Mouse (Mus musculus) liver, embryonic 11.5 days (tissue): ENCODE measurements around the gene Cwc25. TPM values are rescaled to one million over a fixed set of nuclear protein-coding genes. Genes with fewer than 3 reads are reported as not detected.

Source experiments
- ATAC-seq: fragments of 200-750 bp; cut with Nextera tagmentation; replicated peaks from 2 replicates; pipeline ENCODE4 v1.8.0; 2017; ENCODE audit warnings: moderate number of reproducible peaks, mild to moderate bottlenecking, moderate TSS enrichment, moderate library complexity; ENCODE audit not compliant: low FRiP score
- DNase-seq: peaks from one replicate; pipeline ENCODE4 v3.0.0-alpha.2; 2017; ENCODE audit warnings: low spot score
- H3K27ac ChIP-seq: fragments of 300-500 bp; sonication (generic); 2 replicates; pipeline ENCODE4 v1.5.1; 2014; ENCODE audit warnings: mild to moderate bottlenecking, low read depth, low read length, control low read depth
- H3K27me3 ChIP-seq: fragments of 300-500 bp; sonication (generic); replicated peaks from 2 replicates; pipeline ENCODE4 v1.6.1; 2014; ENCODE audit warnings: low read length, mixed read lengths; ENCODE audit not compliant: control insufficient read depth, insufficient read depth
- H3K36me3 ChIP-seq: fragments of 300-500 bp; sonication (generic); 2 replicates; pipeline ENCODE4 v1.6.1; 2014; ENCODE audit warnings: mild to moderate bottlenecking, low read length, moderate library complexity, mixed read lengths; ENCODE audit not compliant: control insufficient read depth, insufficient read depth
- H3K4me1 ChIP-seq: fragments of 300-500 bp; sonication (generic); replicated peaks from 2 replicates; pipeline ENCODE4 v1.6.1; 2014; ENCODE audit warnings: low read length, mixed read lengths; ENCODE audit not compliant: control insufficient read depth, insufficient read depth
- H3K4me2 ChIP-seq: fragments of 300-500 bp; sonication (generic); 2 replicates; pipeline ENCODE4 v1.6.1; 2014; ENCODE audit warnings: mild to moderate bottlenecking, control low read depth, moderate library complexity
- H3K4me3 ChIP-seq: fragments of 300-500 bp; sonication (generic); 2 replicates; pipeline ENCODE4 v1.5.1; 2014; ENCODE audit warnings: low read depth, low read length, control low read depth
- H3K9ac ChIP-seq: fragments of 300-500 bp; sonication (generic); 2 replicates; pipeline ENCODE4 v1.6.1; 2014; ENCODE audit warnings: low read depth, low read length, control low read depth
- H3K9me3 ChIP-seq: fragments of 300-500 bp; sonication (generic); 2 replicates; pipeline ENCODE4 v1.6.1; 2016; ENCODE audit warnings: low read length, inconsistent platforms, mixed read lengths; ENCODE audit not compliant: control insufficient read depth
- WGBS: fragments of 180-500 bp; shearing (Covaris S2); extraction: QIAGEN DNeasy Blood & Tissue Kit; methylation state at CpG from one replicate; pipeline ENCODE4 v1.1.7; 2014; 5-methylcytosine and 5-hydroxymethylcytosine counted together
- polyA plus RNA-seq: library from polyadenylated mRNA; unstranded; fragments of >200 nt; fragmentation: Nextera tagmentation; extraction: Ambion mirVana; gene quantifications from 2 replicates; pipeline ENCODE4 v1.2.1, GENCODE M21; 2014

Cwc25 gene
- polyA plus RNA-seq, 1 experiment from 2014 or later: 12.9 TPM

DNA sequence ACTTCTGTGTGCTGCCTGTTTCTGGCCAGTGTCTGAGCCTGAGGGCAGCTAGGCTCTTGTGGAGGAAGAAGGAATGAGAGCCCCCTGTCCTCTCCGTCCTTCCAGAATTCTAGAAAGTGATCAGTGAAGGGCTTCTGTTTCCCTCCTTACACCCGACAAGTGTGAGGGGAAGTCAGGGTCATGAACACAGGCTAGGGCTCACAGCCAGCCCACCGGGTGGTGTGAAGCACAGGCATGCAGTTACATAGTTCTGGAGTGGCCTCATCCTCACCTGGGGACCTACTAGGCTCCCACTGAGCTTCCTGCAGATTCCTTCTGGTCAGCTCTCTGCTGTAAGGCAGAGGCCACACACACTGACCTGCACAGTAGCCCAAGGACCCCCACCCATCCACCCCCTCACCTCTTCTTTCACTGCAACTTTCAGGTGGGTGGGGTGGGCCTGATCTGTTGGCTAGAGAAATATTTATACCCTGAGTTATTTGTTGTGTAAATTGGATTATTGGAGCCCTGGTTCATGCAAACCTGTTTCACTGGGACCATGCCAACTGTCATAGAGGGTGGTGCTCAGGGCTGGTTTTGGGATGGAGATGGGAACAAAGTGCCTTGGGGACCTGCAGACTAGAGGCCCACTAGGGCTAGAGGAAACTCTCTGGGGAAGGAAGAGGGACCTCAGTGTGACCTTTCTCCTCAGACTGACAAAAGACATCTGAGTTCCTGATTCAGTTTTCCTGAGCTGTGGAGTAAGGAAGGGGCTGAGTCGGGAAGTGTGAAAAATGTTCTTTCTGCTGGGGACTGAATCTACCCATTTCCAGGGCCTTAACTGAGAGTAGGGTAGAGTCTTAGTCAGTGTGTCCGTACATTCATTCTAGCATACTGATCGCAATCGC is 43.1 kb upstream of the Cwc25 start:
- no peak overlapping the region for H3K4me2 ChIP-seq
- ATAC-seq: no peak
- no peak overlapping the region; the same call in 1 of the 2 replicates for H3K27ac ChIP-seq
- DNase-seq: no peak
- WGBS: 69% methylated on average over 7 of the region's 7 CpGs
- H3K9ac ChIP-seq: no peak overlapping the region
- peaks cover 10% of the 10 kb centered on the region; the same call in 1 of the 2 replicates for H3K36me3 ChIP-seq
- no peaks in the 10 kb centered on the region for H3K9me3 ChIP-seq
- H3K4me3 ChIP-seq: no peak overlapping the region
- H3K4me1 ChIP-seq: peaks cover 79% of the 10 kb centered on the region
- H3K27me3 ChIP-seq: no peaks in the 10 kb centered on the region

DNA sequence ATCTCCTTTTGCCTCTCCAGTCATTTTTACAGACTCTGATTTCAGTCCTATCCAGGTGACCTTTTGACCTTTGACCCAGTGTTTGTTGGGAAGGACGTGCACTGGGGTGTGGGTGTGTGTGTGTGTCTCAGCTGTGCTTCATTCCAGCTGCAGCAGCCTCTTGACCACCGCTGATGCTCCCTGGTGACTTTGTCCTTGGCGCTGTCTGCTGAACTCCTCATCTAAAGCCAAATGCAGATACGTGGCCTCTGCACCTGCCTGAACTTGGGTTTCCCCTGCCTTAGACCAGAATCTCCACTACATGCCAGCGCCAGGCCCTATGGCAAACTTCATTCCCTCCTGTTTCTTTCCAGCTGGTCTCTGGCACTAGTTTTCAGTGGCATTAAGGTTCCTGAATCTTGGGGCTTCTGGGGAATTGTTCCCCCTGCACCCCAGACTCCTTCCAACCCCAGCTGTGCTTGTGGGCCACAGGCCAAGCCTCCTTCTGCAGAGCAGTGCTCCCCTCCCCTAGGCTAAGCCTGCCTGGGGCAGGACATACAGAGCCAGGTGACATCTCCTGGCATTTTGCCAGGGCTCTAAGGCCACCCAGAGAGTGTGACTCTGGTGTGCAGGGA is 42.4 kb upstream of the Cwc25 start:
- H3K4me2 ChIP-seq: peak overlapping the region; percentile 21

DNA sequence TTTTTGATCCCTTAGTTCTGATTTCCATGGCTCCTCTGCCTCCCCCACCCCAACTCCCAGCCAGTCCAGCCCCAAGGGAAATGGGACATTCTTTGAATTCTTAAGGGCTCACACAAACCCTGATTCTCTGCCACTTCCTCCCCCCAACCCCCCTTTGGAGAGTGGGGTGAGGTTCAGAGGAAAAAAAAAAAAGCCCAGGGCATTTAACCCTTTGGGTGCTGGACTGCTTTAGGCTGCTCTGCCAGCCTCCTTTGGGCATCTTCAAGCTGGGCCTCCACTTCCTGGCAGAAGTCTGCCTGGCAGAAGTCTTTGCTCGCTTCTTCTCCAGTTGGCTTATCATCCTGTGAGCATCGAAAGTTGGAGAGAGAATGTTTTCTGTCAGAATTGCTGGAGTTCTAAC is 41.7 kb upstream of the Cwc25 start:
- H3K4me1 ChIP-seq: peaks cover 83% of the 10 kb centered on the region
- no peaks in the 10 kb centered on the region for H3K27me3 ChIP-seq
- 58% methylated on average over 2 of the region's 2 CpGs for WGBS
- peak overlapping the region; percentile 21 for H3K4me2 ChIP-seq
- ATAC-seq (no peak), DNase-seq (no peak)
- peaks cover 10% of the 10 kb centered on the region; the same call in 1 of the 2 replicates for H3K36me3 ChIP-seq
- no peak overlapping the region for H3K9ac ChIP-seq
- H3K27ac ChIP-seq: peak overlapping the region; percentile 1; the same call in 1 of the 2 replicates
- H3K4me3 ChIP-seq: no peak overlapping the region
- H3K9me3 ChIP-seq: no peaks in the 10 kb centered on the region

More for the DNA sequence above, 42.4 kb upstream of the Cwc25 start:
- no peak for ATAC-seq
- no peaks in the 10 kb centered on the region for H3K27me3 ChIP-seq
- DNase-seq: no peak
- peak overlapping the region; percentile 1; the same call in 1 of the 2 replicates for H3K27ac ChIP-seq
- peaks cover 86% of the 10 kb centered on the region for H3K4me1 ChIP-seq
- 59% methylated on average over 5 of the region's 5 CpGs for WGBS
- no peaks in the 10 kb centered on the region for H3K9me3 ChIP-seq
- H3K9ac ChIP-seq: no peak overlapping the region
- no peak overlapping the region for H3K4me3 ChIP-seq
- H3K36me3 ChIP-seq: peaks cover 10% of the 10 kb centered on the region; the same call in 1 of the 2 replicates

DNA sequence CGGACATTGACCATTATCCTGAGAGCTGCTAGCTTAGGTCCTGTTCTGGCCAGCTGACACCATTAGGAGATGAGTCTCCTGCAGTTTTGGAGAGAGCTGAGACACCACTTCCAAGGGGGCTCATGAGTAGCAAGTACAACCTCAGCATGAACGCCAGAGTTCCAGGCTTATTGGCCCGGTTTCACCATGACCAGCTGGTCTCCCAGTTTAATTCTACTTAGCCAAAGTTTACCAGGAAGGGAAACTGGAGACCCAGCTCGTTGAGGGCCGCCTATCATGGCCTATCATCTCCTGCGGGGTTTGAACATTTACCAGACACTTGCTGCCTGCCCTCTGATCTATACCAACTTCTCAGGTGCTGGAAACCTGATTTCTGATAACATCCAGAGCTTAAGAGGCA is 41.3 kb upstream of the Cwc25 start:
- H3K4me1 ChIP-seq: peaks cover 78% of the 10 kb centered on the region
- 36% methylated on average over 6 of the region's 6 CpGs for WGBS
- H3K9ac ChIP-seq: no peak overlapping the region
- peaks cover 10% of the 10 kb centered on the region; the same call in 1 of the 2 replicates for H3K36me3 ChIP-seq
- no peak overlapping the region for H3K4me2 ChIP-seq
- DNase-seq (no peak), ATAC-seq (no peak)
- H3K27me3 ChIP-seq: no peaks in the 10 kb centered on the region
- no peak overlapping the region for H3K4me3 ChIP-seq
- H3K27ac ChIP-seq: peak overlapping the region; percentile 62
- H3K9me3 ChIP-seq: no peaks in the 10 kb centered on the region

- Histone ChIP-seq H3K4me1 (peaks cover 77% of the 10 kb centered on the region), H3K27ac (no peak overlapping the region; the same call in none of the 2 replicates), H3K9me3 (no peaks in the 10 kb centered on the region), H3K27me3 (no peaks in the 10 kb centered on the region), H3K4me2 (no peak overlapping the region), H3K9ac (no peak overlapping the region; the same call in 1 of the 2 replicates), H3K36me3 (peaks cover 12% of the 10 kb centered on the region; the same call in 1 of the 2 replicates), H3K4me3 (no peak overlapping the region)
- 74% methylated on average over 7 of the region's 7 CpGs for WGBS
- DNase-seq (no peak), ATAC-seq (no peak)
These were observed 40.2 kb upstream of the Cwc25 start for GRCm38 (mm10) chr11:97806613-97806964.

DNA sequence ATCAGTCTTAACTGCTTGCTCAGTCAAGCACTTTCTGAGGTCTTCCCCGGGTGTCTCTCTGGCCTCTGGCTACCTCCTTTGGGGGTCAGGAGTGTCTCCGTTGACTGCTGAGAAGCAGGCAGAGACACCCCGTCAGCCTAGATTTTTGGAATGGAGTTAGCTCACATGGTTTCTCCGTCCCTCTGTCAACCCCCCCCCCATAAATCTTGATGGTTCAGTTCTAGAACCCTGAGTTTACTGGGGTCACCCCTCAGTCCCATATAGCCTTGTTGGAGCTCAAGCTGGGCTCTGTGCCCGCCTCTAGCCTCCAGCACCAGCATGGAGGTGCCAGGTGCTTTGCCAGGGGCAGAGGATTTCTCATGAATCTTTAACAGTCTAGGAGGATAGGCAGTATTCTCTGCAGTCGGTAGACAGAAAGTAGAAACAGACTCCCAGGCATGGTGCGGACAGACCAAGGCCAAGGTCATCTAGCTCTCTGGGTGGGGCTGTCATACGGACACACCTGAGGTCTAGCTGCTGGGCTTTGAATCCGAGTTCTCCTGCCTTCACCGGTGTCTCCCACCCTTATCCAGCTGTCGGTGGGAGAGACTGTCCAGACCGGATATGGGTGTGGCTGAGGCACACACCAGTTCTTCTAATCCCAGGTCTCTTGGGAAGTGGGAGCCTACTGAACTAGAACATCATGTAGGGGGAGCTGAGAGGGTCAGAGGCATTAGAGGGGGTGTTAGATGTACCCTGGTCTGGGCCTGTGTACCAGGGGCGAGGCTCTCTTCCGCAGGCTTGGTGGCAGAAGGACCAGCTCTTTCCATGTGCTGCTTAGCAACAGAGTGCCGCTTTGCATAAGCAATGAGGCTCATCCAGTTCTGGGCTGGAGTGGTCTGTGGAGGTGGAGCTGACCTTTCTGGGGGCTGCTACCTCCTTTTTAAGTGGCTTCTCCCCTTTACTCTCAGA is 39.6 kb upstream of the Cwc25 start:
- no peak overlapping the region for H3K4me3 ChIP-seq
- WGBS: 52% methylated on average over 15 of the region's 15 CpGs
- H3K9me3 ChIP-seq: no peaks in the 10 kb centered on the region
- ATAC-seq: no peak
- H3K36me3 ChIP-seq: peaks cover 12% of the 10 kb centered on the region; the same call in 1 of the 2 replicates
- no peak for DNase-seq
- no peaks in the 10 kb centered on the region for H3K27me3 ChIP-seq
- H3K4me1 ChIP-seq: peaks cover 78% of the 10 kb centered on the region
- peak overlapping the region; percentile 44 for H3K27ac ChIP-seq
- H3K9ac ChIP-seq: no peak overlapping the region; the same call in 1 of the 2 replicates
- H3K4me2 ChIP-seq: peak overlapping the region; percentile 2

DNA sequence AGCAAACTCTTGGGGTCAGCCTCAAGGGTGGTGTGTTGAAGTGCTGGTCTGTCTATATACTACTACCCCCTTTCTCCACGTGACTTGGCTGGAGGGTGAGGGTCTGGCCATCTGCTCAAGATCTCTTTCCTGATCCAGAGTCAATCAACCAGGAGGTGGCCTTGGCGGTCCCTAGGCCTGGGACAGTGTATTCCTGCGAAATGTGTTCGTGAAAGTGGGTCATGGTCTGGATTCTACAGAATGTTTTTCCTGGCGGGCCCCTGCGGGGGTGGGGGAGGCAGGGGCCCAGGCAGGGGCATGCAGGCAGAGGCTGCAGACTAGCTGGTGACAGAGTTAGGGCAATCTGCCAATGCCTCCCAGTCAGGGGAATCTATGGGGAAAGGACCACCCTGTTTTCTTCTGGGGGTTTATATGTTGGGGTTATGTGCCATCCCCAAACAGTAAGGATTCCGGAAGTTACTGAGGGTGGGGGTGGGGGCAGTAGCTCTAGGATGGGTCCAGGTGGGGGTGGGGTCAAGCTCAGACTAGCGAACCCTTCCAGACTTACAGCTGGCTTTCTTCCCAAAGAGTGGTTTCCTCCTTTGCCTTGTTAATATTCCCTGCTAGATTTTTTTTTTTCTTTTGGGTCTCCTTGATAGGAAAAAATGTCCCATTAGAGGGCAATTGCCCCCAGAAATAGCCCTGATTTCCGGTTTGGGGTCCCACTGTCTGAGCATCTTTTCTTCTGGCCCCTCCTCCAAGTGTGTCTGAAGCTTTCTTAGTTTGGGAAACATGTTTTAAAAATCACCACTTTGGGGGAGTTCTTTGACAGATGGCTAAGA is 38.7 kb upstream of the Cwc25 start:
- Histone ChIP-seq H3K4me3 (no peak overlapping the region; the same call in 1 of the 2 replicates), H3K4me2 (peak overlapping the region; percentile 2), H3K27ac (peak overlapping the region; percentile 63), H3K9ac (peak overlapping the region; percentile 5; the same call in 1 of the 2 replicates), H3K4me1 (peaks cover 71% of the 10 kb centered on the region), H3K36me3 (peaks cover 12% of the 10 kb centered on the region; the same call in 1 of the 2 replicates), H3K9me3 (no peaks in the 10 kb centered on the region), H3K27me3 (no peaks in the 10 kb centered on the region)
- no peak for DNase-seq
- no peak for ATAC-seq
- WGBS: 35% methylated on average over 9 of the region's 9 CpGs
